Mouse (Mus musculus): ENCODE data around the gene Slc17a3.

DNA sequence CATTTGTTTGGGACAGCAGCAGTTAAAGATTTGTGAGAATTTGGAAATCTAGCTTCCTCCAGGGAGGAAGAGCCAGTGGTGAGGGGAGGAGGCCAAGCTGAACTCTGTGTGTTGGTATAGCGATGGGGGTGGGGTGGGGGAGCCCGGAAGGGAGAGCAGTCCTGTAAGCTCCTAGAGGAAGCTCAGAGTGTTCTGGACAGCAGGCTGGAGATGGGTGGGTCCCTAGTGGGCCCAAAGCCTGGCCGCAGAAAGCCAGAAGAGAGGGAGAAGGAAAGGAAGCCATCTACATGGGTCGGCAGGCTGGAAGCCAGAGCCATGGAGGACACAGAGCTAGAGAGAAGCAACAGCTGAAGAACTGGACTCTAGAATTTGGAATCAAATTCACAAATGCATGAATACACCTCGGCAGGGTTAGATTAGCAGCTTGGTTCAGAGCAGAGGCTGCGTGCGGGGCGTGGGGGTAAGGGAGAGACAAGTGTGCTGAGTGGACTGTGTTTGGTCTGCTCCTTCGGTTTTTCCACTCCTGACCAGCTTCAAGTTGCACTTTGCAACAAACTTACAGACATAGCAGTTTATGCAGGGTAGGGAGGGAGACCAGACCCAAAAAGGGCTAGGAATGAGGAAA, 27.0 kb downstream of the Slc17a3 start:
- TF ChIP-seq EP300 (IDR thresholded peaks at IDR 0.05) (no peak), CTCF (IDR thresholded peaks at IDR 0.05) (no peak)

All from lung, postnatal 0 days (tissue).